Mouse (Mus musculus) CD4-positive naive resting alpha-beta T cell, adult 57 days (primary cell): ENCODE results near the gene Snrpa1. TPM values are rescaled to one million over a fixed set of nuclear protein-coding genes. Genes with fewer than 3 reads are reported as not detected.

ENCODE experiments used
- total RNA-seq: library from RNA; stranded (reverse); gene quantifications from one replicate; pipeline ENCODE4 v1.2.4, GENCODE M21; 2023

Gene Snrpa1
- total RNA-seq = 76.6 TPM

DNA sequence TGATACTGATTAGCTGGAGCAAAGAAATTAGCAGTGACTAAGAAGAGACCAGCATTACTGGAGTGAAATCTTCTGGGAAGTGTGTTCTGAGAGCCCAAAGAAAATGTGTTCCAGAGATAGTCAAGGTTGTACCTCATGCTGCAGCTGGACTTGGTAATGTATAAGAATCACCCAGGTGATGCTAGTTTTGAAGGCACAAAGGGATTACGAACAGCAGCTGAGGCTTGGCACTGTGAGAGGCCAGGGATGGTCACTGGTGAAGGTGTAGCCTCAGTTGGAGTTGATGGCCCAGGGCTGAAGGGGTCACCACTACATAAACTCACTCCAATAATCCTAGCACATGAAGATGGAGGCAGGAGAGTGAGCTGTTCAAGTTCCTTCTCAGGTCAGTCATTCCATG lies at the start of gene Snrpa1:
Snrpa1 (plus strand) TSS at position 301 of the 400 bp plus-strand sequence.

DNA sequence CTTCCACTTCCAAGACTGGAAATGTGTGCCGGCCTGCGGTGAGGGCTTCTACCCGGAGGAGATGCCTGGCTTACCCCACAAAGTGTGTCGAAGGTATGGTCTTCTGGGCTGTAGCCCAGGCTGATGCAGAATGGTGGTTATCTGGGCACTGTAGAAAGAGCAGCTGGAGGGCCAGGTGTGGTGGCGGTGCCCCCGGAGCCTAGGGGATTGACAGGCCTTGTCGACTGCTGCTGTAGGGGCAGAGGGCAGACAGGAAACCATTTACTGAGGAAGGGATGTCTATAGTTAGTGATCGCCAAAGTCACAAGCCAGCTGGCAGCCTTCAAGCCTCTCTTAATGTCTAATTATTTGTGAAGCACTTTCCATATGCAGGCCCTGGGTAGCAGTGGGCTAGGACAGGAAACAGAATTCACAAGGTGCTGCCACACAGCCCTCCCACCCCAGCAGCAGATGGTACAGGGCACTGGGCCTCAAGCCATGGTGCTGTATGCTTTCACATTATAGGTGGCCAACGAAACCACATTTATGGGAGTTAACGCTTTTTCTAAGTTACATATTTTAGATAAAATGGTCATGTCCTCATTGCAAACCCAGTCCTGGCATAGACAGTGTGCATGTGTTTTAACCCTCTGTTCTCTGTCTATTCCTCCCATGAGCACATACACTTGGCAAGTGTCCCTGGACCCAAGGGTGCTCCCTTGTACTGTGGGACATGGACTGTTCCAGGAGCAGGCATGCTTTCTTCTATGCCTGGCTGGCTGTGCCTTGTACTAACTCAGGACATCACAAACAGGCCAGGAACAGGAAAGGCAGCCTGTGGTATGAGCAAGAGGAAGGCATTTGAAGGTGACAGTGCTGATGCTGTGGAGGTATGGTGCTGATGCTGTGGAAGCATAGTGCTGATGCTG lies 15.0 kb upstream of the Snrpa1 start, which contains the start of gene Gm45213:
Gm45213 (plus strand) TSS at position 51 of the 908 bp plus-strand sequence.

DNA sequence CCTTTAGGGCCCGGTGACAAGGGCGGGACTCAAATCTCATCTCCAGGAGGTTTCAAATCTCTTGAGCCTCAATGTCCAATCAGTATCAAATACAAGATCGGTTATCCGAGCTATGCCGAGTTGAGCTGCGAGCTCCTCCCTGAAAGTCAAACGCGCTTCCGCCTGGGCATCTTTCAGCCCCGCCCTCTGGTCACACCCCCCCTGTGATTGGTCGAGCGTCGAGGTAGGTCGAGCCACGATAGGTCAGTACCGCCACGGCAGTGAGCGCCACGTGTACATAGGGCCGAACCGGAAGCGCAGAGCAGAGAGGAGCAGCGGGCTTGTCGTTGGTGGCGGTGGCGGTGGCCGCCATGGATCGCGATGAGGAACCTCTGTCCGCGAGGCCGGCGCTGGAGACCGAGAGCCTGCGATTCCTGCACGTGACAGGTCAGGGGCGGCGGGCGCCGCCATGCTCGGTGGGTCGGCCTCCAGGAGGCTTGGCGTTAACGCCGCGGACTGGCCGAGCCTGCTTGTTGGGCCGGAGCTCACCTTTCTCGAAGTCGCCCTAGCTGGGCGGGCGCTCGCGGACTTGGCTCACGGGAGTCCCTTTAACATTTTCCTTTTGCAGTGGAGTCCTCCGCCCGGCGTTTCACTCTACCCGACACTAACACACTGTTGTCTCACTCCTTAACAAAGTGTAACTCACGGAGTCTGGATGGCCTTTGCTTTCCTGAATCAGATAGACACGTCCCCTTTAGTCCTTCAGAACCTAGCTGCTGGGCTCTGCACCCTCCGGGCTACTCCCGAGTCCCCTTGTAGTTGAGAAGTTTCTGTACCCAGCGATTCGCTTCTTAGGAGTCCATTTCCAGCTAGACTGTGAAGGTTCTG lies 20.8 kb downstream of the Snrpa1 start, which contains the start of gene Selenos:
Selenos (plus strand) TSS at position 286 of the 867 bp plus-strand sequence.

DNA sequence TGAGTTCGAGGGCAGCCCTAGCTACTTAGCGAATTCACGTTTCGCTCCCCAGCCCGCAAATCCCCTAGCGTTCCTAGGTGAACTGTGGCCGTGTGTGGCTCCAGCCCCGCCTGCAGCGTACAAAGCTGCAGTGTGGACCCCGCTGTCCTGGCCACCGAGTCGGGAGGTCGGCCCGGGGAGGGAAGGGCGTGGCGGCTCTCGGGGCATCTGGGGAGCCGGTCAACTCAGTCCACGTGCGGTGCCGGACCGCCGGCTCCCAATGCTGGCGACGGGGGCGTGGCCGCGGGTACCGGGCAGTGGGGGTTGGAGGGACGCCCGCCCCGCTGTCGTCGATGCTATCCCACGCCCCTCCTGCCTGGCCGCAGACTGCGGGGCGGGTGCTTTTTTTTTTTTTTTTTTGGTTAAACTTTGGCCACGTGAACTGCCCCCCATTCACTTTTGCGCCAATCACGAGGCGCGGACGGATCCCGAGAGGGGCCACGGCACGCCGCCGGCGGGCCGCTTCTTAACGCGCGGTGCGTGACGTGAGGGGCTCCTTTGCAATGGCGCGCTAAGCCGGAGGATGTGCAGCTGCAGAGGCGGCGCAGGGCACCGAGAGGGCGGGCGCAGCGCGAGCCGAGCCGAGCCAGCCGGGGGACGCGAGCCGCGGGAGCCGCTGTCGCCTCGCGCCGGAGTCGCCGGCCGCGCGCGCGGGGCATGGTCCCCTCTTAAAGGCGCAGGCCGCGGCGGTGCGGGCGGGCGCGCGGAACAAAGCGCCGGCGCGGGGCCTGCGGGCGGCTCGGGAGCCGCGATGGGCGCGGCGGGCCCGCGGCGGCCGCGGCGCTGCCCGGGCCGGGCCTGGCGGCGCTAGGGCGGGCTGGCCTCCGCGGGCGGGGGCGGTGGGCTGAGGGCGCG lies 50.4 kb downstream of the Snrpa1 start, which contains the start of gene Chsy1:
Chsy1 (plus strand) TSS at position 555 of the 894 bp plus-strand sequence.

Other genes with a start within 250 kb of the Snrpa1 start
- 1.4 TPM for gene Pcsk6, start 197.3 kb upstream of the Snrpa1 start, total RNA-seq
- not detected for gene Gm45213, start 15.4 kb upstream of the Snrpa1 start, total RNA-seq
- 52.3 TPM for gene Selenos, start 20.6 kb downstream of the Snrpa1 start, total RNA-seq
- 13.3 TPM for gene Chsy1, start 50.5 kb downstream of the Snrpa1 start, total RNA-seq